7 mouse cellular contexts compared by ENCODE assay signal in the genomic region with DNA sequence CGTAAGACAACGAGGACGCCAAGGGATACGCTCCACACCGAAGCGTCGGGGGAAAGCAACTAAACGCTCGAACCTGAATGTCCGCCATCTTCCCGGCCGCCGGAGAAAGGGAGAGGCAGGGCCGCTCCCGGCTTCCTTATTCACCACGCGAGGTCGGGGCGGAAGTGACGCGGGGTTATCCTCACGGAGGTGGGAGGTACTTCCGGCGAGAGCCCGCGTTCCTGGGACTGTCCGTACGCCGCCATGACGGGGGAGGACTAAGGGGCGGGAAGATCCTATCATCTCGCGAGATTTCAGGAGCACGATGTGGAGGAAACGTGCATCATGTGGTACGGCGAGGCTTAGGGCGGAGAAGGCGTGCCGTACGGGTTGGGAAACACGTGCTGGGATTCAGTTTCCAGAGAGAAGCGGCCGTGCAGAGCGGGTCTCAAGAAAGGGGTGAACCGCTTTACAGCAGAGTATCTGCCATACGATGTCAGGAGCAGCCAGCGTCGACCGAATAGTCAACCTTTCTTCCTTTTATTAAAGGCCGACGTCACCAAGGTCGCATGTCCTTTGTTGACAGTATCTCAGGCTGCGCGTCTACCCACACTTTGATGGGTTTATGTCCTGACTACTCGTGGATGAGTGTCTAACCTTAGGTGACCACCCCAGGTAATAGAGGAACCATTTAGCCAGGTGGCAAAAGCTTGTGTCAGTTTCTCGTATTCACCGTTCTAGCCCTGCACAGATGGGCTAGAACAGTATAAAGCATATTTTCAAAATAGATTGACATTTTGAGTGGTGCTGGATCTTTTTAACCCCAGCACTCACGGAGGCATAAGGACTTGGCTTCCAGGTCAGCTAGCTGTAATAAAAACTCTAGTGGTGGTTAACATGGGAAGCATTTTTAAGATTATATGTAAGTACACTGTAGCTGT. TPM values are rescaled to one million over a fixed set of nuclear protein-coding genes. Genes with fewer than 3 reads are reported as not detected.
DNase-seq lines count a peak whose midpoint lies in the region; ATAC-seq lines count a peak whose summit lies in the region.

A gene (minus strand): TSS at position 216 of the 920 bp plus-strand sequence.

- no peaks in the 10 kb centered on the region for H3K27me3 ChIP-seq in embryonic facial prominence, embryonic 12.5 days
- no peaks in the 10 kb centered on the region for H3K27me3 ChIP-seq in limb, embryonic 11.5 days (ENCODE audit: control insufficient read depth, insufficient read depth, low read length)
- no peaks in the 10 kb centered on the region for H3K27me3 ChIP-seq in midbrain, embryonic 14.5 days (ENCODE audit: control insufficient read depth, insufficient read depth, low read length)

- under 1% methylated on average over 59 of the region's 59 CpGs for WGBS in embryonic facial prominence, embryonic 12.5 days
- under 1% methylated on average over 59 of the region's 59 CpGs for WGBS in limb, embryonic 11.5 days
- under 1% methylated on average over 59 of the region's 59 CpGs for WGBS in midbrain, embryonic 14.5 days

- H3K4me3 ChIP-seq in embryonic facial prominence, embryonic 12.5 days: peak within 1 kb of the TSS; percentile 95
- peak within 1 kb of the TSS; percentile 96 for H3K4me3 ChIP-seq in limb, embryonic 11.5 days (ENCODE audit: low read depth, low read length)
- H3K4me3 ChIP-seq in midbrain, embryonic 14.5 days (replicated peaks; ENCODE audit: low read depth, low read length): peak within 1 kb of the TSS; percentile 70

- peaks cover 38% of the 10 kb centered on the region for H3K4me1 ChIP-seq in embryonic facial prominence, embryonic 12.5 days
- H3K4me1 ChIP-seq in limb, embryonic 11.5 days (ENCODE audit: control insufficient read depth, insufficient read depth, low read length): peaks cover 33% of the 10 kb centered on the region
- peaks cover 18% of the 10 kb centered on the region for H3K4me1 ChIP-seq in midbrain, embryonic 14.5 days (ENCODE audit: control insufficient read depth, insufficient read depth, low read length)

- peak within 1 kb of the TSS; percentile 94 for H3K27ac ChIP-seq in embryonic facial prominence, embryonic 12.5 days
- H3K27ac ChIP-seq in limb, embryonic 11.5 days (replicated peaks; ENCODE audit: low read depth, low read length): peak within 1 kb of the TSS; percentile 86
- H3K27ac ChIP-seq in midbrain, embryonic 14.5 days (replicated peaks; ENCODE audit: low read depth, low read length): peak within 1 kb of the TSS; percentile 87

- DNase-seq in adrenal gland, postnatal 25 days: peak; percentile 98
- DNase-seq in heart, adult 11 months: peak; percentile 100
- DNase-seq in kidney, adult 18-20 months: peak; percentile 98
- peak; percentile 100 for DNase-seq in limb, embryonic 11.5 days (ENCODE audit: low spot score)
- peak; percentile 100 for DNase-seq in midbrain, embryonic 14.5 days
- peak; percentile 96 to 98 for DNase-seq in spleen, adult 18-20 months

- no peaks in the 10 kb centered on the region for H3K9me3 ChIP-seq in embryonic facial prominence, embryonic 12.5 days
- H3K9me3 ChIP-seq in limb, embryonic 11.5 days (ENCODE audit: control insufficient read depth, low read length): no peaks in the 10 kb centered on the region
- H3K9me3 ChIP-seq in midbrain, embryonic 14.5 days (ENCODE audit: control insufficient read depth, low read length): no peaks in the 10 kb centered on the region

- H3K36me3 ChIP-seq in embryonic facial prominence, embryonic 12.5 days: peaks cover 61% of the 10 kb centered on the region
- H3K36me3 ChIP-seq in limb, embryonic 11.5 days (ENCODE audit: control insufficient read depth, insufficient read depth, low read length): peaks cover 51% of the 10 kb centered on the region
- H3K36me3 ChIP-seq in midbrain, embryonic 14.5 days (ENCODE audit: control insufficient read depth, insufficient read depth, low read length): peaks cover 66% of the 10 kb centered on the region

- peak within 1 kb of the TSS; percentile 97 for H3K9ac ChIP-seq in embryonic facial prominence, embryonic 12.5 days
- peak within 1 kb of the TSS; percentile 99 for H3K9ac ChIP-seq in limb, embryonic 11.5 days (ENCODE audit: low read length)
- peak within 1 kb of the TSS; percentile 93 for H3K9ac ChIP-seq in midbrain, embryonic 14.5 days (replicated peaks; ENCODE audit: low read length)

- H3K4me2 ChIP-seq in embryonic facial prominence, embryonic 12.5 days (replicated peaks): peak within 1 kb of the TSS; percentile 62
- peak within 1 kb of the TSS; percentile 86 for H3K4me2 ChIP-seq in limb, embryonic 11.5 days (ENCODE audit: low read depth, severe bottlenecking)
- H3K4me2 ChIP-seq in midbrain, embryonic 14.5 days (ENCODE audit: low read length): peak within 1 kb of the TSS; percentile 88

- peak; percentile 84 for ATAC-seq in embryonic facial prominence, embryonic 12.5 days (ENCODE audit: insufficient number of reproducible peaks, insufficient read depth, low FRiP score, low TSS enrichment)
- peak; percentile 82 for ATAC-seq in limb, embryonic 11.5 days (ENCODE audit: insufficient number of reproducible peaks, low FRiP score, low TSS enrichment, low read depth)
- ATAC-seq in midbrain, embryonic 14.5 days (ENCODE audit: low FRiP score, low TSS enrichment): peak; percentile 87

RNA-seq across cellular contexts. Expression of the gene that starts here (rescaled TPM):
- total RNA-seq in adrenal gland, postnatal 25 days (2021): 1,211 and 1,259 TPM in 2 replicates
- 1,448 and 1,491 TPM in 2 replicates for polyA plus RNA-seq in embryonic facial prominence, embryonic 12.5 days (2016; fragmentation: Nextera tagmentation; extraction: Ambion mirVana)
- 1,759 and 1,785 TPM in 2 replicates for polyA plus RNA-seq in limb, embryonic 11.5 days (2014; fragmentation: Nextera tagmentation; extraction: Ambion mirVana)
- polyA plus RNA-seq in midbrain, embryonic 14.5 days (2014; fragmentation: Nextera tagmentation; extraction: Ambion mirVana): 915 and 960 TPM in 2 replicates

Comparison
In these comparisons a context has a peak if more than half of its experiments do, and no peak if none do; other contexts are left out.
1. Peak in every context shown above with its lines: DNase-seq, ATAC-seq, H3K4me3 ChIP-seq and H3K27ac ChIP-seq.